Mouse (Mus musculus): ENCODE data around the gene Kcnf1.

- no peak for TF ChIP-seq GATA1 (IDR thresholded peaks at IDR 0.05; ENCODE audit: low read length)
- TF ChIP-seq TAL1 (IDR thresholded peaks at IDR 0.05; ENCODE audit: low read length), result no peak
These were observed 34.9 kb downstream of the Kcnf1 start for GRCm38 (mm10) chr12:17141791-17142190.
